Mouse (Mus musculus) MEL (cell line): ENCODE results near the gene Wdr77. TPM values are rescaled to one million over a fixed set of nuclear protein-coding genes. Genes with fewer than 3 reads are reported as not detected.

Source experiments
- DNase-seq: peaks from one replicate; pipeline ENCODE4 v3.0.0; 2011; ENCODE audit warnings: low read depth, low spot score
- H3K27ac ChIP-seq: 2 replicates; pipeline ENCODE4 v1.5.1; 2012; ENCODE audit warnings: low read depth, mild to moderate bottlenecking, control low read depth, low read length, moderate library complexity; ENCODE audit not compliant: control insufficient read depth
- H3K27me3 ChIP-seq, 2 experiments: fragments of 150-350 bp in 1 of 2; sonication (generic) in 1 of 2; 2 replicates each; pipeline ENCODE4 v1.6.1; 2012; ENCODE audit warnings: low read length in 2 of 2, mild to moderate bottlenecking in 2 of 2, improper control_type of control experiment in 1 of 2, moderate library complexity in 1 of 2; ENCODE audit not compliant: insufficient read depth in 2 of 2, control insufficient read depth in 1 of 2
- H3K36me3 ChIP-seq, 2 experiments: 2 replicates each; pipeline ENCODE4 v1.6.1; 2012 to 2014; ENCODE audit warnings: low read length in 2 of 2, improper control_type of control experiment in 1 of 2, inconsistent platforms in 1 of 2, mild to moderate bottlenecking in 1 of 2; ENCODE audit not compliant: insufficient read depth in 2 of 2, control insufficient read depth in 1 of 2
- H3K4me1 ChIP-seq, 2 experiments: fragments of 150-350 bp in 1 of 2; sonication (generic) in 1 of 2; 2 replicates each; pipeline ENCODE4 v1.6.1; 2012; ENCODE audit warnings: low read length in 2 of 2, improper control_type of control experiment in 1 of 2, mild to moderate bottlenecking in 1 of 2; ENCODE audit not compliant: insufficient read depth in 2 of 2, control insufficient read depth in 1 of 2
- H3K4me3 ChIP-seq, 2 experiments: fragments of 150-350 bp in 1 of 2; sonication (generic) in 1 of 2; 2 replicates each; pipeline ENCODE4 v1.5.1; 2012; ENCODE audit warnings: low read depth in 2 of 2, low read length in 2 of 2, mild to moderate bottlenecking in 2 of 2, moderate library complexity in 2 of 2, control low read depth in 1 of 2, improper control_type of control experiment in 1 of 2; ENCODE audit not compliant: control insufficient read depth in 1 of 2, insufficient read depth in 1 of 2
- H3K79me2 ChIP-seq: 2 replicates; pipeline ENCODE4 v1.6.1; 2012; ENCODE audit warnings: mild to moderate bottlenecking, low read length, moderate library complexity; ENCODE audit not compliant: control insufficient read depth, poor library complexity, insufficient read depth
- H3K9ac ChIP-seq: 2 replicates; pipeline ENCODE4 v1.6.1; 2012; ENCODE audit warnings: low read depth, mild to moderate bottlenecking, control low read depth, low read length, moderate library complexity; ENCODE audit not compliant: control insufficient read depth, poor library complexity, severe bottlenecking
- H3K9me3 ChIP-seq: fragments of 150-350 bp; sonication (generic); replicated peaks from 2 replicates; pipeline ENCODE4 v1.6.1; 2012; ENCODE audit warnings: mild to moderate bottlenecking, low read length, improper control_type of control experiment, moderate library complexity; ENCODE audit not compliant: insufficient read depth
- BHLHE40 ChIP-seq: IDR thresholded peaks from 2 replicates; pipeline ENCODE4 v1.6.1; 2012; ENCODE audit warnings: low read depth, mild to moderate bottlenecking, inconsistent platforms, low read length, improper control_type of control experiment, borderline replicate concordance
- CHD1 ChIP-seq: IDR thresholded peaks from 2 replicates; pipeline ENCODE4 v1.6.1; 2012; ENCODE audit warnings: low read depth, mild to moderate bottlenecking, inconsistent platforms, low read length, improper control_type of control experiment
- CTCF ChIP-seq, 3 experiments: IDR thresholded peaks in 2 of 3; conservative IDR thresholded peaks in 1 of 3; 2 replicates each; pipeline ENCODE4 v1.5.1; 2011 to 2012; ENCODE audit warnings: low read length in 3 of 3, low read depth in 2 of 3, mild to moderate bottlenecking in 2 of 3, improper control_type of control experiment in 1 of 3, inconsistent platforms in 1 of 3, mixed read lengths in 1 of 3, moderate library complexity in 1 of 3; ENCODE audit not compliant: control insufficient read depth in 1 of 3, insufficient read depth in 1 of 3, poor library complexity in 1 of 3, severe bottlenecking in 1 of 3
- ELF1 ChIP-seq: IDR thresholded peaks from 2 replicates; pipeline ENCODE4 v1.6.1; 2014; ENCODE audit warnings: low read depth, mild to moderate bottlenecking, inconsistent platforms, low read length, improper control_type of control experiment, moderate library complexity
- GATA1 ChIP-seq: IDR thresholded peaks from 2 replicates; pipeline ENCODE4 v1.6.1; 2011; ENCODE audit warnings: low read depth, low read length, improper control_type of control experiment
- KAT2A ChIP-seq: conservative IDR thresholded peaks from 2 replicates; pipeline ENCODE4 v1.6.1; 2012; ENCODE audit warnings: low read depth, low read length, improper control_type of control experiment, inconsistent platforms
- MAFK ChIP-seq: IDR thresholded peaks from 2 replicates; pipeline ENCODE4 v1.6.1; 2011; ENCODE audit warnings: low read depth, mild to moderate bottlenecking, low read length, improper control_type of control experiment, borderline replicate concordance
- MAZ ChIP-seq: IDR thresholded peaks from 2 replicates; pipeline ENCODE4 v1.6.1; 2012; ENCODE audit warnings: low read depth, mild to moderate bottlenecking, inconsistent platforms, low read length, improper control_type of control experiment
- MYC ChIP-seq: IDR thresholded peaks from 2 replicates; pipeline ENCODE4 v1.6.1; 2011; ENCODE audit warnings: low read depth, mild to moderate bottlenecking, low read length, improper control_type of control experiment, moderate library complexity
- NELFE ChIP-seq: IDR thresholded peaks from 2 replicates; pipeline ENCODE4 v1.6.1; 2011; ENCODE audit warnings: low read depth, low read length, improper control_type of control experiment
- NRF1 ChIP-seq: IDR thresholded peaks from 2 replicates; pipeline ENCODE4 v1.6.1; 2014; ENCODE audit warnings: low read depth, mild to moderate bottlenecking, inconsistent platforms, low read length, improper control_type of control experiment, moderate library complexity; ENCODE audit not compliant: poor library complexity, insufficient read depth, severe bottlenecking
- POLR2AphosphoS5 ChIP-seq: IDR thresholded peaks from 2 replicates; pipeline ENCODE4 v1.6.1; 2012; ENCODE audit warnings: low read depth, borderline replicate concordance, mild to moderate bottlenecking, inconsistent platforms, low read length, moderate library complexity, mixed read lengths
- RAD21 ChIP-seq: IDR thresholded peaks from 2 replicates; pipeline ENCODE4 v1.6.1; 2011; ENCODE audit warnings: mild to moderate bottlenecking, low read depth, low read length, improper control_type of control experiment
- TAL1 ChIP-seq: IDR thresholded peaks from 2 replicates; pipeline ENCODE4 v1.6.1; 2012; ENCODE audit warnings: mild to moderate bottlenecking, inconsistent platforms, low read length, moderate library complexity, mixed read lengths
- TCF12 ChIP-seq: IDR thresholded peaks from 2 replicates; pipeline ENCODE4 v1.6.1; 2014; ENCODE audit warnings: low read depth, mild to moderate bottlenecking, inconsistent platforms, low read length, improper control_type of control experiment, moderate library complexity
- UBTF ChIP-seq: IDR thresholded peaks from 2 replicates; pipeline ENCODE4 v1.6.1; 2012; ENCODE audit warnings: low read depth, mild to moderate bottlenecking, inconsistent platforms, low read length, improper control_type of control experiment, moderate library complexity, borderline replicate concordance; ENCODE audit not compliant: insufficient read depth
- ZNF384 ChIP-seq: IDR thresholded peaks from 2 replicates; pipeline ENCODE4 v1.6.1; 2012; ENCODE audit warnings: low read depth, mild to moderate bottlenecking, inconsistent platforms, low read length, improper control_type of control experiment
- polyA plus RNA-seq, 2 experiments: library from polyadenylated mRNA; stranded (reverse) in 1 of 2; unstranded in 1 of 2; fragments of >175 nt in 1 of 2; fragments of >200 nt in 1 of 2; gene quantifications; 2 replicates each; pipeline versions ENCODE4 v1.2.1 to v1.2.4; 2012; ENCODE audit warnings: low replicate concordance in 2 of 2, low read depth in 1 of 2; ENCODE audit not compliant: insufficient read length in 2 of 2, insufficient read depth in 1 of 2, missing spikeins in 1 of 2
- total RNA-seq: library from RNA; depleted of rRNA; stranded (reverse); fragments of 300-350 nt; gene quantifications from 2 replicates; pipeline ENCODE4 v1.2.3, GENCODE M21; 2012

The Wdr77 gene
- total and polyA plus RNA-seq, 3 experiments, result 116 to 204 TPM; not detected in 1

- H3K27ac ChIP-seq, result no peak overlapping the region
- no peaks in the 10 kb centered on the region for H3K79me2 ChIP-seq
- no peaks in the 10 kb centered on the region; a peak in 2 of 4 replicates for H3K4me1 ChIP-seq
- H3K9me3 ChIP-seq, result no peaks in the 10 kb centered on the region
- peak; percentile 54 for DNase-seq
- no peak overlapping the region for H3K4me3 ChIP-seq
- H3K9ac ChIP-seq, result no peak overlapping the region
- no peaks in the 10 kb centered on the region; a peak in 1 of 4 replicates for H3K36me3 ChIP-seq
- TF ChIP-seq POLR2AphosphoS5 (no peak), MAFK (no peak), BHLHE40 (no peak), MYC (no peak), KAT2A (no peak), CHD1 (no peak), ELF1 (no peak), NRF1 (no peak), RAD21 (no peak), TAL1 (no peak), UBTF (no peak), MAZ (no peak), NELFE (no peak)
- H3K27me3 ChIP-seq, result no peaks in the 10 kb centered on the region; a peak in 1 of 4 replicates
These were observed 35.6 kb downstream of the Wdr77 start for GRCm38 (mm10) chr3:105994730-105995129.

GRCm38 (mm10) chr3:106000707-106001375, 41.7 kb downstream of the Wdr77 start:
- Histone ChIP-seq H3K4me1 (no peaks in the 10 kb centered on the region; a peak in 1 of 4 replicates), H3K27me3 (no peaks in the 10 kb centered on the region; a peak in 1 of 4 replicates), H3K79me2 (no peaks in the 10 kb centered on the region), H3K36me3 (no peaks in the 10 kb centered on the region), H3K9ac (no peak overlapping the region), H3K9me3 (no peaks in the 10 kb centered on the region), H3K4me3 (no peak overlapping the region), H3K27ac (no peak overlapping the region)
- DNase-seq, result no peak
- TF ChIP-seq CTCF (IDR thresholded peaks at IDR 0.05 in 2 of 3, conservative IDR thresholded peaks at IDR 0.05 in 1 of 3; ENCODE audit: control insufficient read depth in 1 of 3, insufficient read depth in 1 of 3, low read depth in 2 of 3, low read length in 3 of 3, poor library complexity in 1 of 3, severe bottlenecking in 1 of 3) (peak in 1 of 3 experiments; percentile 2; a peak in 1 of 6 replicates), ZNF384 (no peak), GATA1 (no peak), TCF12 (no peak)
- TF ChIP-seq, all 39 proteins: peak for 1
